ENCODE assay signal across 8 mouse cellular contexts in the genomic region with DNA sequence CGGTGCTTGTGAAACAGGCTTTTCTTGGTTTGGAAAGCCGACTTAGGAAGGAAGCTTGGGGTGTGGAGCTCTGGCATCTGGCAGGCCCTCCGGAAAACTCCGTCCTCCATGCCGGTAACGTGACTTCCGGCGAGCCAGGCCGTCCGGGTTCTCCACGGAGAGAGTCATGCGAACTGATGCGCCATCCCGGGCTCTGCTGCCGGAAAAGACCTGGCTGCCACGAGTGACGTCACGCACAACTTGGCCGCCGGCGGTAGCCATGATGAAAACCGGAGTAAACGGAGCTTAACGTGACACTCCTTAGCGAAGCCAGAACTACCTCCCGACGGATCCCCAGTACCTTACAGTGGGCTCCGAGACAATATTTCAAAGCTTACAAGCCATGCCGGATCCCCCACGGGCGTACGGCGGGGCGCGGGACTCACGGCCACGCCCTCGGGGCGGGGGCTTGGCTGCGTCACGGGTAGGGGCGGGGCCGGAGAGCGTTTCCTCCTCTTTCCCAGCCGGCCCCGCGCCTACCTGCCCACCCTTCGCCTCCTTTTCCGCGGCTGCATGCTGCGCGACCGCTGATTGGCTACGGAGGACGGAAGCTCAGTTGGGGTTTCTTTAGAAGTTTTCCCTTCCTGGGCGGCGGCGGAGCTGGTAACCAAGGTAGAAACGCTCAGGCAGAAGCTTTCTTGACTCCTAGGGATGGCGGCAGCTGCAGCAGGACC. TPM values are rescaled to one million over a fixed set of nuclear protein-coding genes. Genes with fewer than 3 reads are reported as not detected.
DNase-seq lines count a peak whose midpoint lies in the region; ATAC-seq and TF ChIP-seq lines count a peak whose summit lies in the region.

A gene (plus strand): TSS at position 553 of the 713 bp plus-strand sequence.

- peak within 1 kb of the TSS; percentile 88 for H3K9ac ChIP-seq in heart, embryonic 11.5 days (ENCODE audit: low read depth, low read length)
- peak within 1 kb of the TSS; percentile 80 for H3K9ac ChIP-seq in kidney, embryonic 16.5 days (replicated peaks; ENCODE audit: low read length)
- H3K9ac ChIP-seq in liver, adult 2 months (ENCODE audit: low read depth, low read length): peak within 1 kb of the TSS; percentile 87

- no peaks in the 10 kb centered on the region for H3K9me3 ChIP-seq in erythroblast, embryonic 14.5 days (ENCODE audit: control insufficient read depth, low read length)
- H3K9me3 ChIP-seq in heart, embryonic 11.5 days (replicated peaks; ENCODE audit: control insufficient read depth, low read length): no peaks in the 10 kb centered on the region
- no peaks in the 10 kb centered on the region for H3K9me3 ChIP-seq in kidney, embryonic 16.5 days (ENCODE audit: low read length)

- DNase-seq in brain, embryonic 14.5 days (ENCODE audit: low read depth): peak; percentile 99
- peak; percentile 89 for DNase-seq in liver, adult 2 months (ENCODE audit: extremely low read depth, low read depth, low spot score)
- DNase-seq in splenic B cell, adult 2 months (ENCODE audit: low read depth, low spot score): peak; percentile 96

- H3K36me3 ChIP-seq in C2C12 (ENCODE audit: control insufficient read depth, insufficient read depth) (peaks cover 14% of the 10 kb centered on the region), myocyte (ENCODE audit: control insufficient read depth, insufficient read depth) (no peaks in the 10 kb centered on the region)
- H3K36me3 ChIP-seq in erythroblast, embryonic 14.5 days (ENCODE audit: control insufficient read depth): peaks cover 21% of the 10 kb centered on the region
- peaks cover 4% of the 10 kb centered on the region; the same call in 1 of the 2 replicates for H3K36me3 ChIP-seq in heart, embryonic 11.5 days (ENCODE audit: control insufficient read depth, insufficient read depth, low read length)
- H3K36me3 ChIP-seq in kidney, embryonic 16.5 days (ENCODE audit: insufficient read depth, low read length): 0 out of 2 replicates have a peak, but pooled peaks cover 4% of the 10 kb centered on the region
- H3K36me3 ChIP-seq in liver, adult 2 months (ENCODE audit: control insufficient read depth, insufficient read depth, low read length): no peaks in the 10 kb centered on the region
- H3K36me3 ChIP-seq in splenic B cell, adult 2 months (ENCODE audit: control insufficient read depth, insufficient read depth, low read length, poor library complexity, severe bottlenecking): peaks cover under 1% of the 10 kb centered on the region

- peak within 1 kb of the TSS; percentile 71 for H3K4me3 ChIP-seq in C2C12 (ENCODE audit: insufficient read depth, poor library complexity, severe bottlenecking)
- peak within 1 kb of the TSS; percentile 93 for H3K4me3 ChIP-seq in erythroblast, embryonic 14.5 days (replicated peaks)
- peak within 1 kb of the TSS; percentile 53 for H3K4me3 ChIP-seq in heart, embryonic 11.5 days (ENCODE audit: low read depth, low read length)
- peak within 1 kb of the TSS; percentile 66 for H3K4me3 ChIP-seq in kidney, embryonic 16.5 days (ENCODE audit: low read length)
- peak within 1 kb of the TSS; percentile 81 for H3K4me3 ChIP-seq in liver, adult 2 months (ENCODE audit: insufficient read depth, low read depth, low read length)
- peak within 1 kb of the TSS; percentile 96 for H3K4me3 ChIP-seq in myocyte

- peaks cover 40% of the 10 kb centered on the region for H3K79me3 ChIP-seq in C2C12 (ENCODE audit: low read depth)

- H3K27me3 ChIP-seq in C2C12 (ENCODE audit: control insufficient read depth, insufficient read depth, insufficient read length): no peaks in the 10 kb centered on the region
- H3K27me3 ChIP-seq in erythroblast, embryonic 14.5 days (ENCODE audit: control insufficient read depth): no peaks in the 10 kb centered on the region
- H3K27me3 ChIP-seq in heart, embryonic 11.5 days (ENCODE audit: control insufficient read depth, insufficient read depth, low read length): no peaks in the 10 kb centered on the region
- H3K27me3 ChIP-seq in kidney, embryonic 16.5 days (ENCODE audit: insufficient read depth, low read length): no peaks in the 10 kb centered on the region
- H3K27me3 ChIP-seq in liver, adult 2 months (ENCODE audit: control insufficient read depth, insufficient read depth, low read length): no peaks in the 10 kb centered on the region
- H3K27me3 ChIP-seq in myocyte (ENCODE audit: control insufficient read depth, insufficient read depth, insufficient read length): no peaks in the 10 kb centered on the region
- H3K27me3 ChIP-seq in splenic B cell, adult 2 months (ENCODE audit: control insufficient read depth, insufficient read depth, low read length, poor library complexity, severe bottlenecking): no peaks in the 10 kb centered on the region

- TF ChIP-seq POLR2A in brain, embryonic 14.5 days (IDR thresholded peaks at IDR 0.05; ENCODE audit: borderline replicate concordance, extremely low read depth, insufficient read depth, insufficient read length, poor library complexity, severe bottlenecking): peak; percentile 52; the same call in 1 of the 2 replicates
- 0 out of 2 replicates have a peak, but pooled peaks have one; percentile 20 for TF ChIP-seq POLR2A in liver, adult 2 months (IDR thresholded peaks at IDR 0.05; ENCODE audit: extremely low read depth, insufficient read depth, low read length)
- peak; percentile 79 for TF ChIP-seq POLR2A in myocyte (IDR thresholded peaks at IDR 0.05; ENCODE audit: insufficient read length, low read depth)

- H3K27ac ChIP-seq in heart, embryonic 11.5 days (ENCODE audit: low read depth, low read length): peak within 1 kb of the TSS; percentile 96
- H3K27ac ChIP-seq in kidney, embryonic 16.5 days (ENCODE audit: low read length): peak within 1 kb of the TSS; percentile 96
- peak within 1 kb of the TSS; percentile 98 for H3K27ac ChIP-seq in liver, adult 2 months (replicated peaks; ENCODE audit: insufficient read depth, low read depth, low read length)

- peaks cover 33% of the 10 kb centered on the region for H3K4me1 ChIP-seq in erythroblast, embryonic 14.5 days (ENCODE audit: control insufficient read depth)
- H3K4me1 ChIP-seq in heart, embryonic 11.5 days (ENCODE audit: control insufficient read depth, insufficient read depth, low read length): peaks cover 7% of the 10 kb centered on the region; the same call in 1 of the 2 replicates
- H3K4me1 ChIP-seq in kidney, embryonic 16.5 days (ENCODE audit: insufficient read depth, low read length): peaks cover 19% of the 10 kb centered on the region
- H3K4me1 ChIP-seq in liver, adult 2 months (ENCODE audit: control insufficient read depth, insufficient read depth, low read length): peaks cover 5% of the 10 kb centered on the region; the same call in 1 of the 2 replicates

- H3ac ChIP-seq in C2C12 (ENCODE audit: control insufficient read depth, insufficient read length, low read depth) (peak within 1 kb of the TSS; percentile 71), myocyte (ENCODE audit: control insufficient read depth, insufficient read length) (peak within 1 kb of the TSS; percentile 97)

- WGBS in heart, embryonic 11.5 days (ENCODE audit: insufficient replicate concordance): under 1% methylated on average over 57 of the region's 60 CpGs
- under 1% methylated on average over 60 of the region's 60 CpGs for WGBS in kidney, embryonic 16.5 days
- under 1% methylated on average over 60 of the region's 60 CpGs for WGBS in liver, adult 2 months

- H3K79me2 ChIP-seq in C2C12 (ENCODE audit: control insufficient read depth, insufficient read depth) (peaks cover 48% of the 10 kb centered on the region), myocyte (ENCODE audit: control insufficient read depth, insufficient read depth) (peaks cover 43% of the 10 kb centered on the region)
- peaks cover 12% of the 10 kb centered on the region; the same call in 1 of the 2 replicates for H3K79me2 ChIP-seq in liver, adult 2 months (ENCODE audit: control insufficient read depth, insufficient read depth, low read length)

- no peak for TF ChIP-seq CTCF in C2C12 (IDR thresholded peaks at IDR 0.05; ENCODE audit: control insufficient read depth, insufficient read depth, insufficient read length)
- TF ChIP-seq CTCF in brain, embryonic 14.5 days (IDR thresholded peaks at IDR 0.05; ENCODE audit: borderline replicate concordance, extremely low read depth, insufficient read depth, insufficient read length): no peak
- no peak for TF ChIP-seq CTCF in liver, adult 2 months (IDR thresholded peaks at IDR 0.05; ENCODE audit: low read depth, low read length)

- ATAC-seq in heart, embryonic 11.5 days (replicated peaks; ENCODE audit: insufficient number of reproducible peaks, low FRiP score, low TSS enrichment): peak; percentile 99
- peak; percentile 99 for ATAC-seq in kidney, embryonic 16.5 days (ENCODE audit: low FRiP score, low TSS enrichment)

- peak within 1 kb of the TSS; percentile 90 for H3K4me2 ChIP-seq in heart, embryonic 11.5 days
- H3K4me2 ChIP-seq in kidney, embryonic 16.5 days (replicated peaks; ENCODE audit: low read depth, low read length): peak within 1 kb of the TSS; percentile 90
- peak within 1 kb of the TSS; percentile 92 for H3K4me2 ChIP-seq in myocyte (ENCODE audit: low read depth)

TF ChIP-seq in C2C12, 6 proteins besides CTCF, POLR2A, EP300 and RAD21:
- TF ChIP-seq MYOD1 (IDR thresholded peaks at IDR 0.05; ENCODE audit: control insufficient read depth, insufficient read length, low read depth) (no peak), MAX (IDR thresholded peaks at IDR 0.05) (peak; percentile 74), USF1 (IDR thresholded peaks at IDR 0.05; ENCODE audit: low read depth) (peak; percentile 70)

TF ChIP-seq in myocyte, 11 proteins besides CTCF, POLR2A, EP300 and RAD21 (continues in another document):
- TF ChIP-seq CEBPB (IDR thresholded peaks at IDR 0.05; ENCODE audit: insufficient read depth, poor library complexity, severe bottlenecking) (0 out of 2 replicates have a peak, but pooled peaks have one; percentile 51), REST (IDR thresholded peaks at IDR 0.05; ENCODE audit: insufficient read depth, insufficient read length) (no peak), USF1 (IDR thresholded peaks at IDR 0.05; ENCODE audit: low read depth) (peak; percentile 74), TCF3 (IDR thresholded peaks at IDR 0.05; ENCODE audit: insufficient read length, low read depth) (no peak), E2F4 (IDR thresholded peaks at IDR 0.05; ENCODE audit: insufficient read depth) (no peak), TCF12 (IDR thresholded peaks at IDR 0.05; ENCODE audit: insufficient read depth, poor library complexity, severe bottlenecking) (no peak), MYOG (IDR thresholded peaks at IDR 0.05; ENCODE audit: control insufficient read depth in 1 of 3, insufficient read depth in 1 of 3, insufficient read length in 2 of 3, low read depth in 2 of 3) (no peak)

RNA-seq across cellular contexts. Expression of the gene that starts here (rescaled TPM):
- 68.8 TPM for polyA plus RNA-seq in C2C12 (2012; fragmentation: generic; extraction: Trizol)
- 44.7 and 49.9 TPM in 2 replicates for polyA plus RNA-seq in brain, embryonic 14.5 days (2012; rRNA removed)
- 0.12 and 0.28 TPM in 2 replicates for polyA plus RNA-seq in erythroblast, embryonic 14.5 days (2012)
- polyA plus RNA-seq in heart, embryonic 11.5 days (2014; fragmentation: Nextera tagmentation; extraction: Ambion mirVana): 118 and 119 TPM in 2 replicates
- 114 and 118 TPM in 2 replicates for polyA plus RNA-seq in kidney, embryonic 16.5 days (2015; fragmentation: Nextera tagmentation; extraction: Ambion mirVana)
- total RNA-seq in liver, adult 2 months (2014; rRNA removed): 25.6 and 30.0 TPM in 2 replicates
- polyA plus RNA-seq in liver, adult 2 months (2012; rRNA removed): 3.3 and 3.4 TPM in 2 replicates
- 65.4 TPM for polyA plus RNA-seq in myocyte (2012; fragmentation: generic; extraction: Trizol)

Comparison
In these comparisons a context has a peak if more than half of its experiments do, and no peak if none do; other contexts are left out.
1. Peak in every context shown above with its lines: DNase-seq, ATAC-seq, H3K4me3 ChIP-seq and H3K27ac ChIP-seq.
2. RNA of the gene that starts here (polyA plus RNA-seq): 118 to 119 TPM in heart, embryonic 11.5 days, 114 to 118 TPM in kidney, embryonic 16.5 days, 68.8 TPM in C2C12 (single experiment), 65.4 TPM in myocyte (single experiment) and 44.7 to 49.9 TPM in brain, embryonic 14.5 days; 3.3 to 3.4 TPM in liver, adult 2 months and 0.12 to 0.28 TPM in erythroblast, embryonic 14.5 days; every median in the first group is over 10 times any median in the second.
3. POLR2A ChIP-seq: peak in every context shown above with its lines; median percentile 79 in myocyte; 52 in brain, embryonic 14.5 days; 20 in liver, adult 2 months.